Mouse (Mus musculus): Measurements from ENCODE around the gene Cerkl. TPM values are rescaled to one million over a fixed set of nuclear protein-coding genes. Genes with fewer than 3 reads are reported as not detected.

Gene Cerkl
- total and polyA plus RNA-seq, 3 experiments = 3.5 to 7.4 TPM; not detected in 1

GRCm38 (mm10) chr2:79284206-79284605 lies 172.4 kb downstream of the Cerkl start:
- peaks cover 3 to 89% of the 10 kb centered on the region in 2 experiments; a peak in 3 of 4 replicates for H3K36me3 ChIP-seq (ENCODE audit: control insufficient read depth in 1 of 2, insufficient read depth in 2 of 2, low read length in 2 of 2)
- DNase-seq (ENCODE audit: low read depth, low spot score) = no peak
- TF ChIP-seq POLR2AphosphoS5 (IDR thresholded peaks at IDR 0.05; ENCODE audit: borderline replicate concordance, low read depth, low read length) (no peak), MYC (IDR thresholded peaks at IDR 0.05; ENCODE audit: low read depth, low read length) (no peak), ZC3H11A (IDR thresholded peaks at IDR 0.05; ENCODE audit: low read depth, low read length) (no peak), BHLHE40 (IDR thresholded peaks at IDR 0.05; ENCODE audit: borderline replicate concordance, low read depth, low read length) (no peak), POLR2A (IDR thresholded peaks at IDR 0.05; ENCODE audit: control insufficient read depth in 1 of 2, insufficient read depth in 1 of 2, low read depth in 1 of 2, low read length in 2 of 2, poor library complexity in 1 of 2) (no peak), TCF12 (IDR thresholded peaks at IDR 0.05; ENCODE audit: low read depth, low read length) (no peak), GATA1 (IDR thresholded peaks at IDR 0.05; ENCODE audit: low read depth, low read length) (no peak), NELFE (IDR thresholded peaks at IDR 0.05; ENCODE audit: low read depth, low read length) (no peak), SIN3A (IDR thresholded peaks at IDR 0.05; ENCODE audit: low read length) (no peak), SMC3 (IDR thresholded peaks at IDR 0.05; ENCODE audit: low read depth, low read length) (no peak), KAT2A (conservative IDR thresholded peaks at IDR 0.05; ENCODE audit: low read depth, low read length) (no peak)
- no peaks in the 10 kb centered on the region for H3K9me3 ChIP-seq (replicated peaks; ENCODE audit: insufficient read depth, low read length)
- no peak overlapping the region for H3K4me3 ChIP-seq (ENCODE audit: control insufficient read depth in 1 of 2, insufficient read depth in 1 of 2, low read depth in 2 of 2, low read length in 2 of 2)
- H3K27ac ChIP-seq (ENCODE audit: control insufficient read depth, low read depth, low read length) = no peak overlapping the region
- no peak overlapping the region for H3K9ac ChIP-seq (ENCODE audit: control insufficient read depth, low read depth, low read length, poor library complexity, severe bottlenecking)
- H3K27me3 ChIP-seq (ENCODE audit: control insufficient read depth in 1 of 2, insufficient read depth in 2 of 2, low read length in 2 of 2) = no peaks in the 10 kb centered on the region
- H3K4me1 ChIP-seq (ENCODE audit: control insufficient read depth in 1 of 2, insufficient read depth in 2 of 2, low read length in 2 of 2) = no peaks in the 10 kb centered on the region
- H3K79me2 ChIP-seq (ENCODE audit: control insufficient read depth, insufficient read depth, low read length, poor library complexity) = no peaks in the 10 kb centered on the region

Other genes starting within 250 kb of the Cerkl start
- 22.7 and 35.5 TPM in 2 replicates for gene Itga4, start 201.4 kb downstream of the Cerkl start, total RNA-seq (2012; rRNA removed)
- gene Itga4, start 201.4 kb downstream of the Cerkl start, polyA plus RNA-seq (2012; ENCODE audit: insufficient read depth in 1 of 2, insufficient read length in 2 of 2, low read depth in 1 of 2, low replicate concordance in 2 of 2, missing spikeins in 1 of 2) = 10 to 100 TPM; 48.9 to 97.5 TPM
- not detected in 2 replicates for gene Neurod1, start within 50 bp of the Cerkl start, total RNA-seq (2012; rRNA removed)
- gene Neurod1, start within 50 bp of the Cerkl start, polyA plus RNA-seq (2012; ENCODE audit: insufficient read depth in 1 of 2, insufficient read length in 2 of 2, low read depth in 1 of 2, low replicate concordance in 2 of 2, missing spikeins in 1 of 2) = not detected
- 9.0 and 10.1 TPM in 2 replicates for gene Itprid2, start 178.6 kb upstream of the Cerkl start, total RNA-seq (2012; rRNA removed)
- 10 to 100 TPM in 1 of 2 experiments, not detected in 1; 21.5 TPM for gene Itprid2, start 178.6 kb upstream of the Cerkl start, polyA plus RNA-seq (2012; ENCODE audit: insufficient read depth in 1 of 2, insufficient read length in 2 of 2, low read depth in 1 of 2, low replicate concordance in 2 of 2, missing spikeins in 1 of 2)